Mouse (Mus musculus) lung, postnatal 0 days (tissue): ENCODE measurements around the gene Bnc2. TPM values are rescaled to one million over a fixed set of nuclear protein-coding genes. Genes with fewer than 3 reads are reported as not detected.

Experiments used
- ATAC-seq: fragments of 200-750 bp; cut with Nextera tagmentation; 2 replicates; pipeline ENCODE4 v1.8.0; 2017; ENCODE audit warnings: moderate library complexity
- DNase-seq: peaks from one replicate; pipeline ENCODE4 v3.0.0-alpha.2; 2016; ENCODE audit warnings: low spot score
- H3K27ac ChIP-seq: fragments of 300-500 bp; sonication (generic); 2 replicates; pipeline ENCODE4 v1.5.1; 2014; ENCODE audit warnings: antibody characterized with exemption, mild to moderate bottlenecking, low read length, mixed read lengths
- H3K27me3 ChIP-seq: fragments of 300-500 bp; sonication (generic); replicated peaks from 2 replicates; pipeline ENCODE4 v1.6.1; 2014; ENCODE audit warnings: low read length, mixed read lengths; ENCODE audit not compliant: insufficient read depth
- H3K36me3 ChIP-seq: fragments of 300-500 bp; sonication (generic); 2 replicates; pipeline ENCODE4 v1.6.1; 2014; ENCODE audit warnings: low read length, mixed read lengths; ENCODE audit not compliant: insufficient read depth
- H3K4me1 ChIP-seq: fragments of 300-500 bp; sonication (generic); 2 replicates; pipeline ENCODE4 v1.6.1; 2014; ENCODE audit warnings: antibody characterized with exemption, low read depth, low read length, mixed read lengths; ENCODE audit not compliant: insufficient read depth
- H3K4me2 ChIP-seq: fragments of 300-500 bp; sonication (generic); replicated peaks from 2 replicates; pipeline ENCODE4 v1.6.1; 2014; ENCODE audit warnings: low read depth, mild to moderate bottlenecking, low read length, moderate library complexity, mixed read lengths
- H3K4me3 ChIP-seq: fragments of 300-500 bp; sonication (generic); 2 replicates; pipeline ENCODE4 v1.5.1; 2014; ENCODE audit warnings: low read depth, low read length
- H3K9ac ChIP-seq: fragments of 300-500 bp; sonication (generic); replicated peaks from 2 replicates; pipeline ENCODE4 v1.6.1; 2014; ENCODE audit warnings: low read depth, mild to moderate bottlenecking
- H3K9me3 ChIP-seq: fragments of 300-500 bp; sonication (generic); 2 replicates; pipeline ENCODE4 v1.6.1; 2016; ENCODE audit warnings: low read length, mixed read lengths
- CTCF ChIP-seq: IDR thresholded peaks from 2 replicates; pipeline ENCODE4 v1.5.1; 2016; ENCODE audit warnings: antibody characterized with exemption, mild to moderate bottlenecking
- EP300 ChIP-seq: IDR thresholded peaks from 2 replicates; pipeline ENCODE4 v1.6.1; 2016; ENCODE audit warnings: antibody characterized with exemption, mild to moderate bottlenecking, control low read depth
- WGBS: fragments of 180-500 bp; shearing (Covaris S2); extraction: QIAGEN DNeasy Blood & Tissue Kit; methylation state at CpG from one replicate; pipeline ENCODE4 v1.1.7; 2014; 5-methylcytosine and 5-hydroxymethylcytosine counted together
- polyA plus RNA-seq: library from polyadenylated mRNA; unstranded; fragments of >200 nt; fragmentation: Nextera tagmentation; extraction: Ambion mirVana; gene quantifications from 2 replicates; pipeline ENCODE4 v1.2.1, GENCODE M21; 2015

The Bnc2 gene
- polyA plus RNA-seq, 1 experiment from 2014 or later = 1.9 TPM

GRCm38 (mm10) chr4:84545204-84545871 lies 129.7 kb downstream of the Bnc2 start:
- no peak for TF ChIP-seq EP300
- no peak for TF ChIP-seq CTCF
- Histone ChIP-seq H3K4me3 (peak overlapping the region; percentile 42), H3K36me3 (no peaks in the 10 kb centered on the region), H3K27me3 (no peaks in the 10 kb centered on the region), H3K4me2 (peak overlapping the region; percentile 84), H3K9ac (no peak overlapping the region), H3K4me1 (0 out of 2 replicates have a peak, but pooled peaks cover 2% of the 10 kb centered on the region), H3K27ac (no peak overlapping the region), H3K9me3 (no peaks in the 10 kb centered on the region)
- under 1% methylated on average over 49 of the region's 62 CpGs for WGBS
- ATAC-seq (peak; percentile 87), DNase-seq (peak; percentile 74)

DNA sequence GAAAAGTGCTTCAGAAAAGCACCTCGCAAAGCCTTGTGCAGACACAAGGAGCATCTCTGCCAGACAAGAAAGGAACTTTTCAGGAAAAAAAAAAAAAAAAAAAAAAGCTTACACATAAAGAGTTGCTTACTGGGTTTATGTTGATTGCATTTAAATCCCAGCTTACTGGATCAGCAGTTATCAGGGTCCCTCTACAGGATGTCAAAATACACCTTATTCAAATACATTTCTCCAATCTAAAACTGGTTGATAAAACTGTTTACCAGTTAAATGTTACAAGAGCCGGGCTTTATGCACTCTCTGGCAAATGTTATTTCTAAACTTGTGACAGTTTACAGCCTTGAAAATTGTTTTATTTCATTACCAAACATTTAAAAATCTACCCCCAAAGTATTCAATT lies 130.4 kb downstream of the Bnc2 start:
- Histone ChIP-seq H3K27ac (no peak overlapping the region), H3K36me3 (no peaks in the 10 kb centered on the region), H3K4me1 (0 out of 2 replicates have a peak, but pooled peaks cover 2% of the 10 kb centered on the region), H3K9me3 (no peaks in the 10 kb centered on the region), H3K9ac (no peak overlapping the region), H3K4me3 (no peak overlapping the region), H3K27me3 (no peaks in the 10 kb centered on the region), H3K4me2 (peak overlapping the region; percentile 84)
- 38% methylated on average over 2 of the region's 2 CpGs for WGBS
- no peak for ATAC-seq
- DNase-seq = no peak
- TF ChIP-seq EP300 (no peak), CTCF (no peak)

DNA sequence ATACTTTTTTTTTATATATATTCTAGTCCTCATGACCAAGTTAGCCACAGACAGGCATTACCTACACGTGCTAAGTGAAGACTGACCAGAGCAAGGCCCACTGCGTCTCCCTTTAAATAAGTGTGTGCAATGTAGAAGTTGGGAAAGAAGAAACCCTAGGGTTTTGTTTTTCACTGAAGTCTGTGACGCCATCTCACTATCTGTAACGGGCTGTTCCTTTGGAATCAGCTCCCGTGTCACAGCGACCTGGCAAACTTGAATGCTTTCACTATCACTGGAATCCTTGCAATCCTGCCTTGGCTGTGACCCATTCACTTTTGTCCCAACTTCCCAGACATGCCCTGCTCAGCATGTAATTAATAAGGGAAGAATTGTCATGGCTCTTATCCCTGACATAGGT lies 134.5 kb downstream of the Bnc2 start:
- no peak overlapping the region for H3K4me2 ChIP-seq
- no peaks in the 10 kb centered on the region for H3K9me3 ChIP-seq
- ATAC-seq (no peak), DNase-seq (no peak)
- WGBS = 58% methylated on average over 6 of the region's 6 CpGs
- H3K27me3 ChIP-seq = no peaks in the 10 kb centered on the region
- no peaks in the 10 kb centered on the region for H3K4me1 ChIP-seq
- H3K4me3 ChIP-seq = no peak overlapping the region
- no peaks in the 10 kb centered on the region for H3K36me3 ChIP-seq
- TF ChIP-seq CTCF = no peak
- no peak for TF ChIP-seq EP300
- no peak overlapping the region for H3K9ac ChIP-seq
- H3K27ac ChIP-seq = no peak overlapping the region

DNA sequence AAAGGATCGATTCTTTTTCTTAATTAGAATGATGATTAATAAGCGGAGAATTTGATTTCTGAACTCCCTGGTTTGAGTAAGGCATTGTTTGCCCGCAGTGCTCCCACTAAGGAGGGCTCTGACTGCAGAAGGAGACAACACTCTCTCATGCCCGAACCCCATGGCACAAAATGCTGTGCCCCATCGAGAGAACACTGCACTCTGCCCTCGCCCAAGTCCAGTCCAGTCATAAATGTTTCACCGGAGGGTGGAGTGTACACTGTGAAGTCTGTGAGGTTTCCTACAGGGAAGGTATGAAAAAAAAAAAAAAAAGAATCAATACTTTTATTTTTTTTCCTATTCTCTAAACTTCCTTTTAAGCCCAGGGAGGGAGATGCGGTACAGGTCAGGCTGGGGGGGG lies 135.7 kb downstream of the Bnc2 start:
- H3K36me3 ChIP-seq = no peaks in the 10 kb centered on the region
- TF ChIP-seq EP300 = no peak
- TF ChIP-seq CTCF = no peak
- H3K27ac ChIP-seq = no peak overlapping the region
- WGBS = 82% methylated on average over 8 of the region's 8 CpGs
- no peak overlapping the region for H3K9ac ChIP-seq
- DNase-seq (no peak), ATAC-seq (no peak)
- H3K4me1 ChIP-seq = no peaks in the 10 kb centered on the region
- no peaks in the 10 kb centered on the region for H3K27me3 ChIP-seq
- H3K4me2 ChIP-seq = no peak overlapping the region
- no peaks in the 10 kb centered on the region for H3K9me3 ChIP-seq
- no peak overlapping the region for H3K4me3 ChIP-seq

GRCm38 (mm10) chr4:84528886-84529789 lies 145.9 kb downstream of the Bnc2 start:
- 82% methylated on average over 11 of the region's 11 CpGs for WGBS
- DNase-seq (no peak), ATAC-seq (no peak)
- TF ChIP-seq EP300 = no peak
- no peak for TF ChIP-seq CTCF
- Histone ChIP-seq H3K4me3 (no peak overlapping the region), H3K27me3 (no peaks in the 10 kb centered on the region), H3K9me3 (no peaks in the 10 kb centered on the region), H3K9ac (no peak overlapping the region), H3K4me2 (no peak overlapping the region), H3K36me3 (no peaks in the 10 kb centered on the region), H3K4me1 (no peaks in the 10 kb centered on the region), H3K27ac (no peak overlapping the region)

- no peak overlapping the region for H3K27ac ChIP-seq
- H3K4me2 ChIP-seq = no peak overlapping the region
- no peaks in the 10 kb centered on the region for H3K9me3 ChIP-seq
- no peak for TF ChIP-seq CTCF
- no peak for TF ChIP-seq EP300
- H3K4me3 ChIP-seq = no peak overlapping the region
- no peaks in the 10 kb centered on the region for H3K27me3 ChIP-seq
- no peaks in the 10 kb centered on the region for H3K36me3 ChIP-seq
- H3K4me1 ChIP-seq = no peaks in the 10 kb centered on the region
- DNase-seq (no peak), ATAC-seq (no peak)
- no peak overlapping the region for H3K9ac ChIP-seq
- 72% methylated on average over 2 of the region's 2 CpGs for WGBS
Observed at GRCm38 (mm10) chr4:84528358-84528757, 146.7 kb downstream of the Bnc2 start.
